Mouse (Mus musculus) gastrocnemius, postnatal 10 days (tissue): ENCODE results near the gene Aifm2. TPM values are rescaled to one million over a fixed set of nuclear protein-coding genes. Genes with fewer than 3 reads are reported as not detected.

Experiments used
- DNase-seq: peaks from one replicate; pipeline ENCODE4 v3.0.0; 2021; ENCODE audit warnings: mixed read lengths
- microRNA-seq, 2 experiments: library from miRNA; unstranded; fragments of <30 nt; microRNA quantifications; one replicate each; pipeline ENCODE4 v1.2.0; 2021
- total RNA-seq, 2 experiments: library from RNA; stranded (reverse); gene quantifications; 2 replicates each; pipeline ENCODE4 v1.2.3; 2021

The Aifm2 gene
- total RNA-seq, 2 experiments from 2014 or later, result 11.4 to 12.3 TPM

DNA sequence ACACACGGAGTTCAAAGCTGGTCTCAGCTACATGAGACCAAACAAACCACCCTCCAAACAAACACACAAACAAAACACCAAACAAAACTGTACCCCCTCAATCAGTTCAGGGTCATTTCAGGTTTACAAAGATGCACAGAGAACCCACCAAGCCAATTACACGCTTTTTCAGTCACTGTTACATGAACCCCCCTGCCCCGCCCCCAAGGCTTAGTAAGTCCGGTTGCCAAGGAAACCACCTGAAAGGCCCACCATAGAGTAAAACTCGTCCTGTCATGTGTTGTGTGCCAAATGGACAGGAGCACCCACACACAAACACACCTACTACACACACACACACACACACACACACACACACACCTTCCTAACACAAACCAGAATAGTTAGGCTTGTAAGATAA, 50.5 kb downstream of the Aifm2 start:
- DNase-seq, result no peak

DNA sequence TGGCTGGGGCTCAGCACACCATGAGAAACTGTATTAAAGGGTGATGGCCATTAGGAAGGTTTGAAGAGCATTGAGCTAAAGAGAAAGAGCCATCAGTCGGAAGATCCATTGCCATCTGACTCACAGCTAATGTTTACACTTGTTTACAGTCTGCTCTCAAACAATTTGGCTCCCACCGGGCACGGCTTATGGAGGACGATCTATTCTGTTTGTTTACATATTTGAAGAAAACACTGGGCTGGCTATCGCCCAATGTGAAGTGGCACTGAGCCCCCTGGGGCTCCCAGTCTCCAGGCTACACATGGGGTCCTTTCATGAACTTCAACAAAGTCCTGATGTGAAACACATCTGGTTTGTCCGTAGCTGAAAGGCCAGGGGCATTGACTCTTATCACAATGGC, 51.7 kb downstream of the Aifm2 start:
- no peak for DNase-seq

DNA sequence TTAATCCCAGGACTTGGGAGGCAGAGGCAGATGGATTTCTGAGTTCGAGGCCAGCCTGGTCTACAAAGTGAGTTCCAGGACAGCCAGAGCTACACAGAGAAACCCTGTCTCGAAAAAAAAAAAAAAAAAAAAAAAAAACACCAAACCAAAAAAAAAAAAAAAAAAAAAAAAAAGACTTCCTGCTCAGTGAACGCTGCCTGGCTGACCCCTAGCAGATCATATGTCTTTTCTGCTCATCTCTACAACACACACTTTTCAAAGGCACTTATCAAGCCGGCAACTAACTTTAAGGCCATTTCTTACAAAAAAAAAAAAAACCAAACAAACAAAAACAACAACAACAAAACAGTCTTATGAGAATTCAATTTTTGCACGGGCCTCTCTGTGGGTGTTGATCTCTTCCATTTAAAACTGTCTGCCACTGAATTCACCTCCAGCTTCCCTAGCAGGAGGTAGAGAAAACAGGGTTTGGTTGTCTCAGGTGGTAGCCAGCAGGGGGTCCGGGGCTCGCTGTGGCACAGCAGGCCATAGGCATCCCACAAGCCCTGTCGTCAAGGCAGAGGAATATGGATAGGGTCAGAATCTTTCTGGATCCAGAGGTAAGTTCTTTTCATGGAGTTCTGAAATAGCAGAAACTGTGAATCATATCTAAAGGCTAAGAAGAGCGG, 66.5 kb downstream of the Aifm2 start:
- no peak for DNase-seq

DNA sequence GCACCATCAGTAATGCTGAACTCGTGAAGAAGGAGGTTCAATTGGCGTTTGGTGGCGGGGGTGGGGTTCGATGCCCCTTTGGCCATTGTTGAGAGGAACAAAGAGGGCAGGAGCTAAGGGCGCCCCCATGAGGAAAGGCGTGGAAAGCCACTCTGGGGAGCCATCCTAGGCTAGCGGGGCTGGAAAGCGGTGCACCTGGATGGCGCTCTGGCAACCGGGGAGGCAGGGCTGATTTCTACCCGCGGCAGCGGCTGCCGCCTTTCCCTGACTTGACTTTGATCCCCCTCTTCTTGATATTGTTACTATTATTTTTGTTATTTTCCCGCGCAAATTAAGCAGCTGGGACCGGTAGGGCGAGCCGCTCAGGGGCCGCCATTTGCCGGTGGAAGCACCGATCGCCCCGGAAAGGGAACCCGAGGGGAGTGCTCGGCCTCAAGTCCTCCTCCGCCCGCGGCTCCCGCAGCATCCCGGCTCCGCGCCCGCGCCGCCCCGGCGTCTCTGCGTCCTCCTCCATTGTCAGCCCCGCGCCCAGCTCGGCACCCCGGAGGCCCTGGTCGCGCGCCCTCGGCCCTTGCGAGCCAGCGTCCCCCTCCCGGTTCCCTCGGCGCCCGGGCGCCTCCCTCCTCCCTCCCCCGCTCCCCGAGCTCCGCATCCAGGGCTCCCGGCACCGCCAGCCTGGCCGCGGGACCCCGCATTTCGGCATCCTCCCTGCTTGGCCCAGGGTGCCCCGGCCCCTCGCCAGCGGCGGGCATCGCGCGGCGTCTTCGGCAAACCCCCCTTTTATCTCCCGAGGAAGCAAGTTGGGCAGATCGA, 67.9 kb downstream of the Aifm2 start:
- DNase-seq, result peak; percentile 59

DNA sequence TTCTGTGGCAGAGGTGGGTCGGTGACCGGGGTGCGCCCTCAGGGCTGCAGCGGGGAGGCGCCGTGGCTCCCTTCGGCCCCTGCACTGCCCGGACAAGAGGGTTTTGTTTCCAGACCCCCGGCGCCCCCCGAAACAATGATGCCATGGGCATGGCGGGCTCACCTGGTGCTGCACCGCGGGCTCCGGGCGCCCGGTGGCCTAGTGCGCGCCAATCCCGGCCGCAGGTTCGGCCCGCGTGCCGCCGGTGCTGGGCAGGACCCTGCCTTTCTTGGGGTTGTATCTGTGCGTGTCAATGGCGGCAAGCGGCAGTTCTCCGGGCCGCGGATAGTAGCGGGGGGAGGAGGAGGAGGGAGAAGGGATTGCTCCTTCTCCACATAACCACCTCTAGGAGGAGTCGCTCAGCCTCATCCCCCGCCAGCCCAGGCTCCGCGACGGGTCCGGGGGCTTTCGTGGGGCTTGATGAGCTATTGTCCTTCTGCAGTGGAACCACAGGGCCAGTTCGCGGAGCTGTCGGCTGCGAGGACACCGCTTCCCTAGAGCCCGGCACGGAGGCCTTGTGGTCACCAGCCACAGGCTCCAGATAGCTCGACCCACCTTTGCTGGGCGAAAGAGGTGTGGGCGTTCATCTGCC, 68.7 kb downstream of the Aifm2 start, which contains the start of gene H2afy2:
H2afy2 (minus strand) TSS at position 527 of the 631 bp plus-strand sequence.
- DNase-seq, result peak; percentile 49

DNA sequence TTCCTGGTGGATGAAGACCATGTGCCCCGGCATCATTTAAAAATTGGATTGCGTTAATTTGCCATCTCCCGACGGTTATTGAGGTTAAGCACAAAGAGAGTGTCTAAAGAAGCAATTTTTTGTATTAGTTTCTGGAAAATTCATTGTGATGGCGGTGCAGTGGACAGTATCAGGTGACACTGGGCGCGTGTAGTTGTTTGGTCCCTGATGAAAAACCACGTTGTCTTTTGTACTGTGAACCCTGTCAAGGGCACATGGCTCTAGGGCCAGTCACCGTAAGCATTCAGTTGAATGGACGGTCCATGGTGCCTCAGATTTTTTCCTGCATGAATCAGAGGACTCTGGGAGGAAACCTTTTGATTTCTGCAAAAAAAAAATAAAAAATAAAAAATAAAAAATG, 69.4 kb downstream of the Aifm2 start:
- no peak for DNase-seq

DNA sequence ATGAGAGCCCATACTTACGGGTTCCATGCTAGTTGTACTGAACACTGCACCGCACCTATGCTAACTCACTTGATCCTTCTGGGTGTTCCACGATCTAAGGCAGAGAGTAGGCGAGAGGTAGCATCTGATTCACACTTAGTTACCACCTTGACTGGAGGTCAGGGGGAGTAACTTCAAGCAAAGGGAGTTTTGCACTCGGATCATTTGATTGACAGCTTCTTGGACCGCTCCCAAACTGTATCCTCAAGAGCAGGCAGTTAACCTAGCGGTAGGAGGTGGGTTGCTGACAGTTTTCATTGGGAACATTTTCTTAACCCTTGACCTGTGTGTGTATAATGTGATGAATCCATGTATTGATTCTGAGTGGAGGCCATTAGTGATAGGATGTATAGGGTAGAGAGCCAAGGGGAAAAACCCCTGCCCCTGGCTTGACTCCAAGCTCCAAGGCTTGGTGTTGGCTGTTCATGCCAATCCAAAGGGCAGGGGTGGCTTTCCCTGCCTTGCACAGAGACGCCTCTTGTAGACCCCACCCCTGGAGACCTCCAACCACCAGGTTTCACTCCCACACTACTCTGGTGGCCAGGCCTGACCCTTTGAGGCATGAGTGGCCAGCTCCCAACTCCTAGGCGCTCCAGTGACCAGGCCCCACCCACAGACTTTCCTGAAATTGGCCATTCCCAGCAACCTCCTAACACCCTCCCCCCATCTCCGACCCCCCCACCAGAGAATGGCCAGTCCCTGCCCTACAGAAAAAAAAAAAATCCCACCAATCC, 72.7 kb downstream of the Aifm2 start:
- DNase-seq, result no peak

DNA sequence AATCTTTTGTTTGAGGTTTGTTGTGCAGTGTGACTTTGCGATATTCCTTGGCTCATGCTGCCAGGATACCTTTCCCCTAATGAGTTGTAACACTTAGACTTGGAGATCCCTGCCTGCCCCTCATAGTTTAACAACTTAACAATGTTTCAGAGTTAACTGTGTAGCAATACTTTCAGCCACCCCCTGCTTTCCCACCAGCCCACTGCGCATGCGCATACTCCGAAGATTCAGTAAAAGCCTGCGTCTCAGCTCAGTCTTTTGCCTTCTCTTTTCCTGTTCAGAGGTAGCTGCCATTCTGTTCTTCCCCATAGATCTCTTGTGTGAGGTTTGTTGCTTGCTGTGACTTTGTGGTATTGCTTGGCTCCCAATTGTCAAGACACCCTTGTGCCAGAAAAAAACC, 73.4 kb downstream of the Aifm2 start:
- no peak for DNase-seq

Small RNA genes within 50 kb of the gene (microRNA-seq; reads per million reads assigned to microRNA genes)
- gene Mir5108, result 0 reads per million in 2 experiments

Other genes starting within 250 kb of the Aifm2 start
- 10 to 100 TPM; 62.3 to 64.9 TPM for gene Lrrc20, start 239.5 kb upstream of the Aifm2 start, total RNA-seq
- under 1 TPM in 1 of 2 experiments, not detected in 1; 0.11 TPM for gene Npffr1, start 119.8 kb upstream of the Aifm2 start, total RNA-seq
- gene Ppa1, start 66.7 kb upstream of the Aifm2 start, total RNA-seq, result 10 to 100 TPM; 33.2 to 35.8 TPM
- gene Sar1a, start 35.0 kb upstream of the Aifm2 start, total RNA-seq, result 100 to 1,000 TPM; 139 to 141 TPM
- 10 to 100 TPM; 12.9 to 16.7 TPM for gene Tysnd1, start 19.7 kb upstream of the Aifm2 start, total RNA-seq
- 1 to 10 TPM; 4.7 to 7.8 TPM for gene H2afy2, start 68.9 kb downstream of the Aifm2 start, total RNA-seq